Mouse (Mus musculus): Measurements from ENCODE around the gene Ift74. TPM values are rescaled to one million over a fixed set of nuclear protein-coding genes. Genes with fewer than 3 reads are reported as not detected.
"Not testable (repeated sequence)": the region's sequence is repeated elsewhere in the genome, so short reads cannot be mapped to it uniquely, and the experiment has no call there.

Gene Ift74
- total RNA-seq (2022), result 1 to 10 TPM; 4.8 to 8.9 (median 5.6) TPM

DNA sequence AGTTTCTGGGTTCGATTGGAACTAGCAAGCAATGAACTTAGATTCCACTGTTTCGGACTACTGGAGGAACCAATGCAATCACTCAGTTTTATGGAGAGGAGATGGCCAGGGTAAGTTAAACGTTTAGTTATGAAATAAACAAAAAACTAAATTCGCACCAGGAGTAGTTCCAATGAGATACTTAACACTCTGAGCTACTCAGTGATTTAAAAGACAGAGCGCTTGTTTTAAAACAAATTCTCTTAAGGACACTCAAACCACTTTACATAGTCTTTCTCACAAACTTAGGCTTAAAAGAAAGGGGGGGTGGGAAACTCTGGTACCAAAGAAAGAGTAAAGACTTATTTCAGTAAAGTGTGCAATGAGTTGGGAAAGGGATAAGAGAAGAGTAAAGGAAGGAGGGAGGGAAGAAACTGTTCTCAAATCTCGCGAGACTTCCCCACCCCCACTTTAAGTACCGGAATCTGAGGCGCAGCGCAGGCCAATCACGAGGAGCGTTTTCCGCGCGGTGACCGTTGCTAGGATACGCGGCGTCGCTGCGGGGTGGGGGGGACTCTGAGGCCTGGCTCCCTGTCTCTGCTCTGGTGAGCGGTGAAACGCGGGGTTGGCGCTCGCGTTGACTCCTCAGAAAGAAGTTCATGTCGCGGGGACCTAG lies at the start of gene Ift74:
Gene Ift74, plus strand, starts transcription at position 520 of the 655 bp plus-strand sequence.
- peak; percentile 82 to 88 for DNase-seq (ENCODE audit: low spot score in 2 of 2)

DNA sequence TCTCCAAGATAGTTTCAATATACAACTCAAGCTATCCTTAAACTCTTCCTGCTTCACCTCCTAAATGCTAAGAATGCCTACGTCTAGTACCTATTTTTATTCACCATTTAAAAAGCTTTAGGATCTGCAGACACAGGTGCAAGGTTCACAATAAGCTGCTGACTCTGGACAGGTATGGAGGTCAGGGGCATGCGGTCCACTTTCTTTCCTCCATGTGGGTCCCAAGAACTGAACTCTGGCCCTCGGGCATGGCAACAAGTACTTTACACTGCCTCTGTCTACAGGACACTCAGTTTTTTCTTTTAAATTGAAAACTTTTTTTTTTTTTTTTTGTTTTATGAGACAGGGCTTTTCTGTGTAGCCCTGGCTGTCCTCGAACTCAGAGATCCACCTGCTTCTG lies 41.6 kb upstream of the Ift74 start:
- DNase-seq (ENCODE audit: low spot score in 2 of 2), result no peak

DNA sequence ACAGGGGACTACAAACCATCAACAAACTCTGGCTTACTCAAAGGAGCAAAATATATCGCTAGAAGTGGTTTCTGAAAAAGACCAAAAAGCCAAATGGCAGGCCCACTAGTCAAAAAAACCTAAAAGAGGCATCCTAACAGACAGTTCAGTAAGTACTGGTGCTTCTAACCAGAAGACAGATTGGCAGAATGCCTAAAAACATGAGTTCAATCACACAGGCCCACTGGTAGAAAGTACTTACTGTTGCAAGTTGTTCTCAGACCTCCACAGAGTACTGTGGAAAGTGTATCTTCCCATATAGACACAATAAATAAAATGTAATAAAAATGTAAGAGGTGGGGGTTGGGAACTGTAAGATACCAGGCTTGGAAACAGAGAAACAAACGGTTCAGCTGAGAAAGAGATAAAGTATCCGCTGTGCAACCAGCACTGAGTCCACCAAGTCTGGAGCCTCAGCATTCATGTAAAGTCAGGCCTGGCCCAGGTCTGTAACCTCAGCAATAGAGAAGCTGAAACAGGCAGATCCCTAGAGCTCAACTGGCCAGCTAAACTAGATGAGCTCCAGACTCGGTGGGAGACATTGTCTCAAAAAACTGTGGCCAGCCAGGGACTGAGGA lies 22.4 kb upstream of the Ift74 start:
- DNase-seq (ENCODE audit: low spot score in 2 of 2), result no peak

DNA sequence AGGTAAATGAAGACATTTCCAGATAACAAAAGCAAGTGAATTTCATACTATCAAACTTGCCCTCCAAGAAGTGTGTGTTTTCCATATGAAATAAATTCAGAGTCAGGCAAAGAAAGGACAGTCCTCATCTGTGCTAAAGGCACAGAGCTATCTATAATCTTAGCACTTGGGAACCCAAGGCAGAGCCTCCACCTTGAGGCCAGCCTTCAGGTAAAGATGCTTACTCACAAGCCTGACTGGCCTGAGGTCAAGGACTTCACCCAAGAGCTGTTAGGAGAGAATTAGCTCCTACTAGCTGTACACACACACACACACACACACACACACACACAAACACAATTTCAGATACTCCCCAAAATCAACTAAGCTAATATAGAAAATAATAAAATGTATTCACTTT lies 21.6 kb upstream of the Ift74 start:
- no peak for DNase-seq (ENCODE audit: low spot score in 2 of 2)

DNA sequence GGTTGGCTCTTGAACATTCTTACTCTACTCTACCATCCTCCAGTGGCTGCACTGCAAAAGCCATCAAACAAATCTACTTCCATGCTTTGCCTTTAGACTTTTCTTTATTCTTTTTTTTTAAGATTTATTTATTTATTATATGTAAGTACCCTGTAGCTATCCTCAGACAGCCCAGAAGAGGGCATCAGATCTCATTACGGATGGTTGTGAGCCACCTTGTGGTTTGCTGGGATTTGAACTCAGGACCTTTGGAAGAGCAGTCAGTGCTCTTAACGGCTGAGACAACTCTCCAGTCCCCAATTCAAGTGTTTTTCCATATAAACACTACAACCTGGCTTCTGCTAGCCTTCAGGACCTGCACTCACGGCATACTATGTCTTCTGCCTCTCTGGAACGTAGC lies 12.9 kb upstream of the Ift74 start:
- DNase-seq (ENCODE audit: low spot score in 2 of 2), result no peak

DNA sequence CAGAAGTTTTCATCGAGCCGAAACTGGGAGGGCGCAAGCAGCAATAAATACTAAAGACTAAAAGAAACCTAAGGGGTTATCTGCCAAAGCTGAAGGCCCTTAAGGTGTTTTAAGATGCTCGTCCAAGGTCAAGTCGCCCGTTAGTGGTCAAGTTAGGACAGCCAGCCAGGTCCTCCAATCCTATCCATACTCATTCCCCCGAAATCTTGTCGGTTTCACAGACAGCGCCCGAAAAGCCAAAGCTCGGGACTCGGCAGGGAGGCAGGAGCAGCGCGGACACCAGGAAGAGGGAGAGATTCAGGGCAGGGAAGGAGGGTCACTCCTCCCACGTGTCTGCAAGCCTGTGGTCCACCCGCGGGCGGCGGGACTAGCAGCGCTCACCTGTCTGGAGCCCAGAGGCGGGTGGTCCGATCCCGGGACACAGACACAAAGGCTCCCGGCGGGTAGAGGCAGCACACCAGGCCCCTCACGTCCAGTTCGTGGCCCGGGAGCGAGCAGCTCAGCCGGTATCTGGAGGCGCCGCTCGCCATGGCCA lies 11.7 kb upstream of the Ift74 start:
- DNase-seq (ENCODE audit: low spot score in 2 of 2), result no peak

DNA sequence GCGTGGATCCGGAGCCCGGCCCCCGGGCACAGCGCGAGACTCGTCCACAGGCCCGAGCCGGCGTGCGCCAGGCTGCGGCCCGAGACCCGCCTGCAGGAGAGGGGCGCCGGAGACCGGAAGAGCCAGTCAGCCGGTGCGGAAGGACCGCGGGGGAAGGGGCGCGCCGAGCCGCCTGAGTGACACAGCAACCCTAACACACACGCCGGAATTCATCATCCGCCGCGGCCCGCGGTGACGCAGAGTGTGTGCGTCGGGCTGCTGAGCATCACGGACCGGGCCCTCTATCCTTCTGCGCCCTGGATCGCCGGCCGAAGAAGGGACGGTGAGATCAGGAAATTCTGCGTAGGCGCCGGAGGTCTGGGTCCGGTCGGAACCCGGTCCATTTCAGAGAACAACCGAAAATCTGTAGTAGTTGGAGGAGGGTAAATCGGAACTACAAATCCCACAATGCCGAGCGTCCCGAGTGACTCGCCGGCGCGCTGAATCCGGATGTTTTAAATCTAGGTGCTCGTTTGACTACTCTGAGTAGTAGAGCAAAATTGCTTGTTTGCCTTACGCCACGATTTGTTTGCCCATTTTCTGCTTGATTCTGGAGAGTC lies 11.2 kb upstream of the Ift74 start, which contains the start of gene Plaa:
Gene Plaa, minus strand, starts transcription at position 214 of the 599 bp plus-strand sequence.
- DNase-seq (ENCODE audit: low spot score in 2 of 2), result peak; percentile 77 to 81

DNA sequence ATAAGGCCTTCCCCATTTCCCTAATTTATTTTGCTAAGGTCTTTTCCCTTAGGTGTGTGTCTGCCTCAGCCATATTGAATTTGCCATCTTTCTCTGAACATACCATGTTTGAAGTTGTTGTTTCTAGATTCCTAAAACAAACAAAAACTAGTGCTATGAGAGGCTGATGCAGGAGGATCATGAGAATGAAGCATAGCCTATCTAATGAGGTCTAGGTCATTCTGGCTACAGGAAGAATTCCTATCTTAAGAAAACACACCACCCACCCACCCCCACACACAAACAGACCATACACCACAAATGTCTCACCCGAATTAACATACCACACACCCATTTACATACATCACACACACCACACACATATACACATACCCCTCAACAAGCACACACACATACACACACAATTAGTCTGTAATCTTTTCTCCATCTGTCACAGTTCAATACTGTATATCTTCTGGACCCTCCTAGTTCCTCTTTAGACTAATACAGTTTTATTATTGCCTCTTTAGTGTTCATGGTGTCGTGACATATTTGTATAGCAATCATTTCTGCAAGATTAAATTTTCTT lies 9.8 kb upstream of the Ift74 start:
- no peak for DNase-seq (ENCODE audit: low spot score in 2 of 2)

DNA sequence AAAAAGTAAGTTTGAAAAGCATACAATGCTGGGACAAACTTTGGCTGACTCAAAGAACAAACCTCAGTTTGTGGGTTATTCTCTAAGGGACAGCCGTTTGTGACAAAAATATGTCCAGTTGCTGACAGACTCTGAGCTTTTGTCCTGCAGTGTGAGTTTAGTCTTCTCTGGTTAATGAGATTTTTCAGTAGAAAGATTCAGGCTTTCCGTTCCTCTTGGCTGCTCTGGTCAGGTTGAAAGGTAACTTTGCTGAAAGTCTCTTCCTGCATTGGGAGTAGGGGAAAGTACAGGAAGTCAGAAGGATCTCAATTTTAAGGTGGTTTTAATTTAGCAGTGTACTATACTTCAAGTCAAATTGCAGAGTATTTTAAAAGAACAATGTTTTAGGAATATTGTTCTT lies 8.7 kb upstream of the Ift74 start:
- DNase-seq (ENCODE audit: low spot score in 2 of 2), result no peak

DNA sequence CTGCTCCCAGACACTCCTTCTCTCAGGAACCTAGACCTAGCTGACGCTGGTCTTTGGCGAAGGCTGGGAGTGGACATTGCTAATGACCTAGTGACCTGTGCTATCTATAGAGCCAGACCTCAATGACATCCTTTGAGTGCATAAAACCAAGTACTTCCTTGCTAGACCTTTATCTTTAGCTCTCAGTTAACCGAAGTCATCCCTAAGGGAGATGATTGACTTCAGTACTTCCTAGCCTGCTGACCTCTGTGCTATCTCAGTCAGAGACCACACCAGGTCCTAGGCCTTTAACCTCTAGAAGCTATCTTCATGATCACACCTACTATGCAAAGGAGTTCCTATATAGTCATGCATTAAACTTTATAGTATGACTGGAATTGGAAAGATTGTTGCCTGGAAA lies 4.0 kb upstream of the Ift74 start:
- DNase-seq (ENCODE audit: low spot score in 2 of 2), result no peak

DNA sequence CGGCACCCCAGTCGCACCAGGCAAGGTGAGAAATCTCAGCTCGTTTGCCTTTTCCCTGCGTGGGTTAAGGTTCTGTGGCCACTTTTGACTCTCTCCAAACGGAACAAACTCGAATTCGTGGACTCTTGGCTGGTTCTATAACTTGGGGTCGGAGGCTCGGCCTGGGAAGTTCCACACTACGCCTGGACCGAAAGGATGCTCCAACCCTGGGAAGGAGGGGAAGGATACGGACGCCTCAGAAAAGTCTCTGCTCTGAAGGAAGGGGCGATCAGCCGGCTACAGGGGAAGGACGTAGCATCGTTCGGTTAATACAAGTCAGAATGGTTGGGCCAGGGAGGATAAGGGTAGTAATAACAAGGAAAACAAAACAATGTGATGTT lies 326 bp downstream of the Ift74 start:
- no peak for DNase-seq (ENCODE audit: low spot score in 2 of 2)

DNA sequence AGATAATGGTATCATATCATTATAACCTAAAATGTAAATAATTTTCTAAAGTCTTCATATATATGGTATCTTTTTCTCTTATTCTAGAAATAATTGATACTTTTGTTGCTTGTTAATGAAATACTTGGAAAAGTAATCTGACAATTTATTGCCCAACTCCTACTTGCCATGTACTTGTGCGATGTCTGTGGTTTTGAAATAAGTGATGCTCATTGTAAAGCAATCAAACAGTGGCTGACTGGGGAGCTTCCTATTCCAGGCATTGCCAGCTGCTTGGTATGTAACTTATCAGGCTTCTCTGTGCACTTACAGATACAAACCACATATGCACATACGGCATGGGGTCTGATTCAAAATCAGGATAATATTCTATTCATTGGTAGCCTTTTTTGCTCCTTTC lies 5.8 kb downstream of the Ift74 start:
- DNase-seq (ENCODE audit: low spot score in 2 of 2), result no peak

DNA sequence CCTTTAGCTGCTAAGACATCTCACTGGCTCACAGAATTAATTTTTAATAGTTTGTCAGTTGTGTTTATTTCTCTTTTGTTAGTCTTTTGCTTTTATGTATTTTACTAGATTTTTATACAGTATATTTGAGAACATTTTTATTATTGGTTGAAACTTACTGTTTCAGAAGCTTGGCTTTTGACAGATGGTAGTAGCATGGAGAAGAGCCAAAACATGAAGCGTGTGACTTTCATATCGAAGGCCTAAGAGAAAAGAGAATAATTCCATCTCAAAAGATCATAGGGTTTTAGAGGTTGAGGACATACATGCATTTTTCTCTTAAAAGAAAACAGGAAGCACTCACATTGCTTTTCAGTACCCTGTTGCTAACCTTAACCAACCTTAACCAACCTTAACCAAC lies 28.9 kb downstream of the Ift74 start:
- no peak for DNase-seq (ENCODE audit: low spot score in 2 of 2)

DNA sequence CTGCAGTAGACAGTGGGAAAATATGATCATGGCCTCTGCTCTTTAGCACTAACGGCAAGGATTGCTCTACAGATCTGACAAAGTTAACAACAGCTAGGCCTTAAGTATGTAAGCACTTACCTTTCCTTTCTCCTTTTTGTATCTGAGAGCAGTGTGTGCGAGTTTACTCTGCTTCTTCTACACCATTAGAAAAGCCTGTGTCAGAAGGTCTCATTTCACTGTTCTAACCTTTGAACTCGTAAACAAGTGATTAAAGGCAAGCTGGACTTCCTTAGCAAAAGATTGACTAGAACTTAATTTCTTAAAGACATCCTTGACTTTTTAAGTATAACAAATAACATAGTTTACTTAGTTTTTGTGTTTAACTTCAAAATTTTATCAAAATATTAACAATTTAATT lies 35.6 kb downstream of the Ift74 start, which contains the start of gene Lrrc19:
Gene Lrrc19, minus strand, starts transcription at position 225 of the 400 bp plus-strand sequence.
- no peak for DNase-seq (ENCODE audit: low spot score in 2 of 2)

DNA sequence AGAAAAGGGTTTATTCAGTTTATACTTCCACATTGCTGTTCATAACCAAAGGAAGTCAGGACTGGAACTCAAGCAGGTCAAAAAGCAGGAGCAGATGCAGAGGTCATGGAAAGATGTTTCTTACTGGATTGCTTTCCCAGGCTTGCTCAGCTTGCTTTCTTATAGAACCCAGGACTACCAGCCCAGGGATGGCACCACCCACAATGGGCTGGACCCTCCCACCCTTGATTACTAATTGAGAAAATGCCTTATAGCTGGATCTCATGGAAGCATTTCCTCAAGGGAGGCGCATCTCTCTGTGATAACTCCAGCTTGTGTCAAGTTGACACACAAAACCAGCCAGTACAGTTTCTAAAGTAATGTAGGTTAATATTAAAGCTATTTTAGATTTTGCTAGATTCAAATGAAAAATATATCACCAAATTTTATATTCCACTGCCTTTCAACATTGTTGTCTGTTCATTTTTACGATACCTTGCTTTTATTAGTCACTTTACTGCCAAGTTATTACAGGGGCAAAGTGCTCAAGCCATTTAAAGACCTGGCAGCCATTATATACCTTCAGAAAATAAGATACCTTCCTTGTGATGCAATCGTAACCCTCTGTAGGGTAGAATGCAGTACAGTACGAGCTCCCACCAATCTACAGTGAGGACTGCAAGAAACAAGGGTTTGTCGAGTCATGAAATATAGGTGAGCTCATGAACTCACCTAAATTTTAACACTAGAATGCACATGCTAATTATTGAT lies 36.3 kb downstream of the Ift74 start:
- DNase-seq (ENCODE audit: low spot score in 2 of 2), result not testable (repeated sequence)

DNA sequence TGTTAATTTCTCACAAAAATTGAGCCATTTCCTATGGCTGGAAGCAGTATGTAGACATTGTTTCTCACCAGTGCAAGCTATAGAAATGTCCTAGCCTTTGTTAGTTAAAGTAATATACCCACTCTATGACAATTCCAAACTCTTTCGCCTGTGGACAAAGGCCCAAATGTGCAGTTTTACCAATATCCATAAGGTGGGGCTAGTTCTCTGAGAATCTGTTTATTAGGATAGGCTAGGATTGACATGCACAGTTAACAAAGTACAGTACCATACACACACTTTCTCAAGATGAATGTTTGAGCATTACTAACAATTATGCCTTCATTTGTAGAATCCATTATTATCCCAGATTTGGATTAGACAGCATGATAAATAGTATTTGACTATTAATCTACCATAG lies 55.4 kb downstream of the Ift74 start:
- no peak for DNase-seq (ENCODE audit: low spot score in 2 of 2)

DNA sequence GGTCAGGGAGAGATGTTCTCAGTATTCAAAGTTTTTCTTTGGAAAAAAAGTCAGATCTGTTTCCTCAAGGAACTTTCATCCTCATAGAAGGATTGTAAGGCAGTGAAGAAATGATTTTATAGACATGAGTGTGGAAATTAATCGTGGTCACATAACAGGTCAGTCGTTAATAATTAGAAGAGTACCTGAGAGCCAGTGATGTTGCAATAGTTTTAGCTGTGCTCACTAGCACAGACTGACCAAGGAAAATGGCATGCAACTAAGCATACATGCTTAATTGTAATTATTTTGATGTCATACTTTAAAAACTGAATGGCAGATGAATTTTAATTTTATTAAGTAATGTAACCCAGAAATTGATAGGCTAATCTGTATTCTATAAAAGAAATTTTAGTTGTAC lies 66.4 kb downstream of the Ift74 start:
- no peak for DNase-seq (ENCODE audit: low spot score in 2 of 2)

DNA sequence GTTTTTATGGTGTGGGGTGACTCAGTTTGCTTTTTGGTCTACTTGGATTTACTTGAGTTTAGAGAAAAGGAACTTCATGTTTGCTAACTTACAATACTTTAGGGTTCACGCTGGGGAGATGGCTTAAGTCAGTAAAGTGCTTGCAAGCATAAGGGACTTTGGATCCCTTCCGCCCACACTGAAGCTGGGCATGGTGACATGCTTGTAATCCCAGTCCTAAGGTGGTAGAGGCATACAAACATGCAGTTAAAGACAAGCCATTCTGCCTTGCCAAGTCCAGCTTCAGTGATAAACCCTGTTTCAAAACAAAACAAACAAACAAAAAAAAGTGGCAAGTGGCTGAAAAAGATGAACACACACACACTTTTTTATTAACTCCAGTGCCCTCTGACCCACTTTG lies 66.9 kb downstream of the Ift74 start:
- no peak for DNase-seq (ENCODE audit: low spot score in 2 of 2)

DNA sequence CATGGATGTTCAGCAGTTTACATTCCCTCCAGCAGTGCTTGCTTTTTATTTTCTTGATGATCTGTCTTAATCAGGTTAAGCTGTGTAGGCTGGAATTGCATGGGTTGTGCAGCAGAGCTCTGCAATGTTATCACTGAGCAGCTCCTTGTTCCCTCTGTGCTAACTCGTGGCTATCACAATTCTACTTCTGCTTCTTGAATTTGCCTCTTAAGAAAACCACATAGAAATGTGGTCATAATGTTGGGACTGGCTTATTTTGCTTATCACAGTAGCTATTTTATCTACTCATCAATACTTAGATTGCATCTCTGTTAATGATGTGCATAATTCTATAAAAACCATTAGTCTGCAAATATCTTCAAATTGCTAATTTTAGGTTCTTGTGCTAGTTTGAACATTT lies 67.7 kb downstream of the Ift74 start:
- DNase-seq (ENCODE audit: low spot score in 2 of 2), result no peak

DNA sequence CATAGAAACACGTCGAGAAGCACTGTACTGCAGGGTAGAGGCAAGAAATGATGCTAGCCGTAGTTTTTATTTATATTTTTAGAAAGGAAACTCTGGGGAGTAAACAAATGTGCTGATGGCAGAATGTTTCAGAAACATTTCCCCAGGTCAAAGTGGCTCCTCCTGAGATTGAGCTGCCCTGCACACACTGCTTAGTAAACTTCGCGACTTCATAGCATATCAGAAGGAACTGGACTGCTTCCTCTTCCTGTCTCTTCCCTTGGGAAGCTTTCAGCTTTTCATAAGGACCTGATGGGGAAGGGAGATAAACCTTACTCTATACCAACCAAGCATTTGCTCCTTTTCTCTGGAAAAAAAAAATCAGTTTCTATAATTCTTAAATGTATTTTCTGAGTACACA lies 69.0 kb downstream of the Ift74 start:
- DNase-seq (ENCODE audit: low spot score in 2 of 2), result no peak

DNA sequence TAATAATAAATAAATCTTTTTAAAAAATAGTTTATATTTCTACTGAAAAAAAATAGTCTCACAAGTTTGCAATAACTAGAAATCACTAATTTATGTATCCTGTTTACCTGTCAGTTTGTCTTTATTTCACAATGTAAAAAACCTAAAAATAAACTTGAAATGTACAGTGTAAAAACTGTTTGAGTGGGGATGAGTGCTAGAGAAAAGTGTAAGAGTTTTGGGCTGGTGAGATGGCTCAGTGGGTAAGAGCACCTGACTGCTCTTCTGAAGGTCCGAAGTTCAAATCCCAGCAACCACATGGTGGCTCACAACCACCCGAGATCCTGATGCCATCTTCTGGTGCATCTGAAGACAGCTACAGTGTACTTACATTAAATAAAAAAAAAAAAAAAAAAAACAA lies 75.5 kb downstream of the Ift74 start:
- DNase-seq (ENCODE audit: low spot score in 2 of 2), result not testable (repeated sequence)

DNA sequence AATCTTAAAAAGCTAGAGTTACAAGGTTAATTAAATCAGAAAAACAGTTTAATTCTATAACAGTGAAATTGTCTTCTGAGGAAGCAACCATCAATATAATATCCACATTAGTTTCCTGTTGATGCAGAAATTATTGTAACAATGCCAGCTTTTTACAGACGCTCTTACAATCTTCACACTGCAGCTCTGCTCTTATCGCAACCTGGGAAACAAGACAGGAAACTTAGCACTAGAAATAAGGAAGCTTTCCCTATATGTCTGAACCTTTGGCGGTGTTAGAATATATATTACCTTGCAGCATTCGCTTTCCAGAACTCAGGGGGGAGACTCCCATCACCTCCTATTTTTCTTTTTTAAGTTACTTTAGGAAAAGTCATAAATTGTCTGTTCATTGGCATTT lies 76.8 kb downstream of the Ift74 start:
- DNase-seq (ENCODE audit: low spot score in 2 of 2), result no peak

All from gastrocnemius, adult 8-10 months (tissue).